Mouse (Mus musculus): Measurements from ENCODE around the gene Mecr. TPM values are rescaled to one million over a fixed set of nuclear protein-coding genes. Genes with fewer than 3 reads are reported as not detected.

Gene Mecr
- polyA plus RNA-seq, 1 experiment from 2014 or later = 43.0 TPM

DNA sequence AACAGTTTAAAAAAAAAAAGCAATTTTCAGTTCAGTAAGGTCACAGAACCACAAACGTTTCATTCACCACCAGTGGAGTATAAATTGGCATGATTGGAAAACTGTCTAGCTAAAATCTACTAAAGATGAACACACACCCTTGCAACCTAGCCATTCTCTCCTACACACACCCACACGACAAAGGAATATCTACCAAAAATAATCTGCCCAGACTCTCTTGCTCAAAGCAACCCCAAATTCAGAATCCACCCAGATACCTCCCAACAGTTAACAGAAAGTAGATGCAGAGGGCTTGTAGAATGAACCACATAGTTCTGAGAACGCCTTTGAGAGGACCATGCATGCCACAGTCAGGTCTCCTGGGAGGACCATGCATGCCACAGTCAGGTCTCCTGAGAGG, 38.0 kb upstream of the Mecr start:
- no peak for DNase-seq (ENCODE audit: low spot score)
- Histone ChIP-seq H3K4me2 (ENCODE audit: low read length) (no peak overlapping the region), H3K27me3 (ENCODE audit: insufficient read depth, low read length) (no peaks in the 10 kb centered on the region), H3K4me1 (replicated peaks; ENCODE audit: insufficient read depth, low read length) (no peaks in the 10 kb centered on the region), H3K9ac (ENCODE audit: low read depth, low read length) (no peak overlapping the region), H3K27ac (no peak overlapping the region), H3K9me3 (replicated peaks; ENCODE audit: low read length) (no peaks in the 10 kb centered on the region), H3K4me3 (replicated peaks; ENCODE audit: low read depth, low read length) (no peak overlapping the region), H3K36me3 (ENCODE audit: insufficient read depth, low read length) (no peaks in the 10 kb centered on the region)
- ATAC-seq (replicated peaks; ENCODE audit: low FRiP score, low read depth) = no peak
- 73% methylated on average over 3 of the region's 3 CpGs for WGBS
- TF ChIP-seq CTCF (IDR thresholded peaks at IDR 0.05; ENCODE audit: low read depth) = no peak

DNA sequence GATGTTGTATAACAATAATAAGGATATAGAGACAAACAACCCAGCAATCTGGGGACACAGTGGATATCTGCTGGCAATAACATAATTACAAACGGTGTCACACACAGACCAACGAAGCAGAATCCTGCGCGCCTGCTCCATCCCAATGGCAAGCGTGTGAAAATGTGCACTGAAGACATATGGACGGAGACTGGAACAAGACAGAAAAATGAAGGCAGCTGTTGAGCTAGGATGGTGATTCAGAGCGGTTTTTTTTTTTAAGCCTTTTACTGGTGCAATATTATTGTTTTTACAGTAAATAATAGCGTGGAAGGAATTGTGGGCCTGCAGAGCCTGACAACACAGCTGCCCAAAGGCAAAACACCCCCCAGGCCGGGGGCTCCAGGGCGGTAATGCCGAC, 30.8 kb upstream of the Mecr start:
- Histone ChIP-seq H3K9ac (ENCODE audit: low read depth, low read length) (no peak overlapping the region), H3K4me2 (ENCODE audit: low read length) (no peak overlapping the region), H3K4me1 (replicated peaks; ENCODE audit: insufficient read depth, low read length) (no peaks in the 10 kb centered on the region), H3K9me3 (replicated peaks; ENCODE audit: low read length) (no peaks in the 10 kb centered on the region), H3K27ac (0 out of 2 replicates have a peak overlapping the region, but pooled peaks have one; percentile 8), H3K4me3 (replicated peaks; ENCODE audit: low read depth, low read length) (no peak overlapping the region), H3K27me3 (ENCODE audit: insufficient read depth, low read length) (no peaks in the 10 kb centered on the region), H3K36me3 (ENCODE audit: insufficient read depth, low read length) (no peaks in the 10 kb centered on the region)
- peak; percentile 64 for DNase-seq (ENCODE audit: low spot score)
- TF ChIP-seq CTCF (IDR thresholded peaks at IDR 0.05; ENCODE audit: low read depth) = no peak
- 58% methylated on average over 11 of the region's 11 CpGs for WGBS
- ATAC-seq (replicated peaks; ENCODE audit: low FRiP score, low read depth) = no peak

DNA sequence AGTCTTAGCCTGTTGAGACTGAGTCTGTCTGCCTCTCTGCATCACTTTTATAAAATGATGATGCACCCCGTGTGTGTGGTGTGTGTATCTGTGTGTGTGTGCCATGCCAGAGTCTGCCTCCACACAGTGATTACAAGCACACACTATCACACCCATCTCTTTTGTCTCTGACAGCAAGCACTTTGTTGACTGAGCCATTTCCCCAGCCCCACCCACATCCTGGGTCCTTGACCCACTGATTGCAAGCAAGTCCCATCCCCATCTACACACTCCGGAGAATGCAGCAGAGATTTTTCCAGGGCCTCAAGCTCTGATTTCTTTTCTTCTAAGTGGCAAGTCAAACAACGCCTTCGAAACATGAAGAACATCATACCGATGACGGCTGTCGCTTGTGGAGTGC, 29.5 kb upstream of the Mecr start:
- 83% methylated on average over 7 of the region's 7 CpGs for WGBS
- Histone ChIP-seq H3K9ac (ENCODE audit: low read depth, low read length) (no peak overlapping the region), H3K4me3 (replicated peaks; ENCODE audit: low read depth, low read length) (no peak overlapping the region), H3K9me3 (replicated peaks; ENCODE audit: low read length) (no peaks in the 10 kb centered on the region), H3K36me3 (ENCODE audit: insufficient read depth, low read length) (no peaks in the 10 kb centered on the region), H3K27ac (no peak overlapping the region), H3K4me1 (replicated peaks; ENCODE audit: insufficient read depth, low read length) (no peaks in the 10 kb centered on the region), H3K27me3 (ENCODE audit: insufficient read depth, low read length) (no peaks in the 10 kb centered on the region), H3K4me2 (ENCODE audit: low read length) (no peak overlapping the region)
- no peak for TF ChIP-seq CTCF (IDR thresholded peaks at IDR 0.05; ENCODE audit: low read depth)
- DNase-seq (ENCODE audit: low spot score) (no peak), ATAC-seq (replicated peaks; ENCODE audit: low FRiP score, low read depth) (no peak)

GRCm38 (mm10) chr4:131814869-131815268, 28.4 kb upstream of the Mecr start:
- Histone ChIP-seq H3K4me3 (replicated peaks; ENCODE audit: low read depth, low read length) (no peak overlapping the region), H3K9ac (ENCODE audit: low read depth, low read length) (no peak overlapping the region), H3K9me3 (replicated peaks; ENCODE audit: low read length) (no peaks in the 10 kb centered on the region), H3K27ac (no peak overlapping the region), H3K4me1 (replicated peaks; ENCODE audit: insufficient read depth, low read length) (no peaks in the 10 kb centered on the region), H3K36me3 (ENCODE audit: insufficient read depth, low read length) (no peaks in the 10 kb centered on the region; the same call in 1 of the 2 replicates), H3K27me3 (ENCODE audit: insufficient read depth, low read length) (no peaks in the 10 kb centered on the region), H3K4me2 (ENCODE audit: low read length) (no peak overlapping the region)
- DNase-seq (ENCODE audit: low spot score) (no peak), ATAC-seq (replicated peaks; ENCODE audit: low FRiP score, low read depth) (no peak)
- TF ChIP-seq CTCF (IDR thresholded peaks at IDR 0.05; ENCODE audit: low read depth) = no peak
- 78% methylated on average over 10 of the region's 10 CpGs for WGBS

GRCm38 (mm10) chr4:131815774-131816173, 27.5 kb upstream of the Mecr start:
- TF ChIP-seq CTCF (IDR thresholded peaks at IDR 0.05; ENCODE audit: low read depth) = no peak
- no peak overlapping the region for H3K4me3 ChIP-seq (replicated peaks; ENCODE audit: low read depth, low read length)
- H3K27me3 ChIP-seq (ENCODE audit: insufficient read depth, low read length) = no peaks in the 10 kb centered on the region
- ATAC-seq (replicated peaks; ENCODE audit: low FRiP score, low read depth) (no peak), DNase-seq (ENCODE audit: low spot score) (no peak)
- H3K4me2 ChIP-seq (ENCODE audit: low read length) = no peak overlapping the region
- WGBS = 56% methylated on average over 10 of the region's 10 CpGs
- H3K9ac ChIP-seq (ENCODE audit: low read depth, low read length) = no peak overlapping the region
- no peaks in the 10 kb centered on the region; the same call in 1 of the 2 replicates for H3K36me3 ChIP-seq (ENCODE audit: insufficient read depth, low read length)
- H3K27ac ChIP-seq = no peak overlapping the region
- H3K9me3 ChIP-seq (replicated peaks; ENCODE audit: low read length) = no peaks in the 10 kb centered on the region
- no peaks in the 10 kb centered on the region for H3K4me1 ChIP-seq (replicated peaks; ENCODE audit: insufficient read depth, low read length)

- 0 out of 2 replicates have a peak, but pooled peaks cover 1% of the 10 kb centered on the region for H3K4me1 ChIP-seq (replicated peaks; ENCODE audit: insufficient read depth, low read length)
- no peaks in the 10 kb centered on the region for H3K27me3 ChIP-seq (ENCODE audit: insufficient read depth, low read length)
- no peak for ATAC-seq (replicated peaks; ENCODE audit: low FRiP score, low read depth)
- TF ChIP-seq CTCF (IDR thresholded peaks at IDR 0.05; ENCODE audit: low read depth) = no peak
- no peak for DNase-seq (ENCODE audit: low spot score)
- H3K9ac ChIP-seq (ENCODE audit: low read depth, low read length) = no peak overlapping the region
- no peak overlapping the region for H3K4me2 ChIP-seq (ENCODE audit: low read length)
- no peaks in the 10 kb centered on the region for H3K9me3 ChIP-seq (replicated peaks; ENCODE audit: low read length)
- WGBS = 76% methylated on average over 23 of the region's 23 CpGs
- H3K27ac ChIP-seq = no peak overlapping the region
- no peak overlapping the region for H3K4me3 ChIP-seq (replicated peaks; ENCODE audit: low read depth, low read length)
- H3K36me3 ChIP-seq (ENCODE audit: insufficient read depth, low read length) = no peaks in the 10 kb centered on the region; the same call in 1 of the 2 replicates
These were observed 24.3 kb upstream of the Mecr start for GRCm38 (mm10) chr4:131818926-131819325.

DNA sequence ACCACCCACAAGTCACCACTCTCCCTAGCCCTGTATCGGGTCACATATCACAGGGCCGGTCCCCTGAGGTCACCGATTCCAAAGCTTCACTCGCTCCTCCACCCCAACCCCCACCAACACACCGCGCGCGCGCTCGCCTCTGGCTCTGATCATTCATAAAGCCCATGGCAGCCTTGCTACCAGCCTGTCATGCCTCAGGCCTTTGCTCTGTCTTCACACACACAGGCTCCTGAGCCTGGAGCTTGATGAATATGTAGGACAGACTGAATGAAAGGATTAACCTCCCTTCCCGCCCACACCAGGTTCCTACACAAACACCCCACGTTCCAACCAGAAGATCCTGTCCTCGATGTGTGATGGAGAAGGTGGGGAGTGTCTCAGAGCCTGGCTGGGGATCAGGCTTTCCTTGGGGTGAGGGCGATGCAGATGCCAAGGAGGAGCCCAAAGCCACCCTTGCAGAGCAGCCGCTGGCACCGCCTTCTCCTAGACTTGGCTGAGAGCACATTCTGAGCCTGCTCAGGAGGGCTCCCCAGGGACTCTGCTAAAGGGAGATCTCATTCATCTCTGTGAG, 22.0 kb upstream of the Mecr start:
- H3K4me2 ChIP-seq (ENCODE audit: low read length) = no peak overlapping the region
- no peak for TF ChIP-seq CTCF (IDR thresholded peaks at IDR 0.05; ENCODE audit: low read depth)
- no peaks in the 10 kb centered on the region for H3K9me3 ChIP-seq (replicated peaks; ENCODE audit: low read length)
- ATAC-seq (replicated peaks; ENCODE audit: low FRiP score, low read depth) (no peak), DNase-seq (ENCODE audit: low spot score) (no peak)
- no peaks in the 10 kb centered on the region; the same call in 1 of the 2 replicates for H3K36me3 ChIP-seq (ENCODE audit: insufficient read depth, low read length)
- no peak overlapping the region for H3K27ac ChIP-seq
- H3K4me3 ChIP-seq (replicated peaks; ENCODE audit: low read depth, low read length) = no peak overlapping the region
- 47% methylated on average over 16 of the region's 16 CpGs for WGBS
- no peaks in the 10 kb centered on the region for H3K27me3 ChIP-seq (ENCODE audit: insufficient read depth, low read length)
- H3K9ac ChIP-seq (ENCODE audit: low read depth, low read length) = no peak overlapping the region
- 0 out of 2 replicates have a peak, but pooled peaks cover 5% of the 10 kb centered on the region for H3K4me1 ChIP-seq (replicated peaks; ENCODE audit: insufficient read depth, low read length)

Measured in kidney, postnatal 0 days (tissue).